Mouse (Mus musculus): ENCODE data around the gene Fam227b. TPM values are rescaled to one million over a fixed set of nuclear protein-coding genes. Genes with fewer than 3 reads are reported as not detected.

Gene Fam227b
- polyA plus RNA-seq, 1 experiment from 2014 or later: not detected

DNA sequence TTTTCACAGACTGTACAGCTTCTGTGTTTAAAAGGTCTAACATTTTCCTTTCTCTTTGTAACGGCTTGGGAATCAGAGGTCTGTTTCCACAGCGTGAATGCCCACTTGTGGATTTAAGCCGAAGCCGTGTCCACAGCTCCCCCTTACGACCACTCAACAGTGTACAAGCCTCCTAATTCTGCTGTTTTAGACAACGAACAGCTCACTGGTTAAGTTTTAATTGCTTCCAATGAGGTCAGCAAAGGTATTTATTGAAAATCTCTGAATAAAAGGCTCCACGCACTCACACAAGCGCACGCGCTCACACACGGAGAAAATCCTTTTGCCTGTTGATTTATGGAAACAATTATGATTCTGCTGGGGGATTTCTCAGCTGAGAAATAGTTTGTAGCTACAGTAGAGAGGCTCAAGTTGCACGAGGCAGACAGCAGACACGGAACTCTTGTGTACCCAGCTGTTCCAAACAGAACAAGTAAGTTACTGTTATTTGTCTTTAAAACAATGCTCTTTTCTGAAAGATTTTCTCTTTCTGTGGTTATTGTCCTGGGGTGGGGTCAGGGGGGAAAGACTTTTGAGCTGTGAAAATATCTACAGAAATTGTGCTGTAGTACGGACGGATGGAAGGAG is 117.3 kb downstream of the Fam227b start, which contains the start of gene Fgf7:
Gene Fgf7 (plus strand): TSS at position 280 of the 627 bp plus-strand sequence.
- Histone ChIP-seq H3K4me1 (ENCODE audit: control insufficient read depth, insufficient read depth, low read length) (no peaks in the 10 kb centered on the region), H3K27me3 (ENCODE audit: control insufficient read depth, insufficient read depth, low read length) (no peaks in the 10 kb centered on the region), H3K4me3 (ENCODE audit: low read length) (no peak within 1 kb of the TSS; the same call in 1 of the 2 replicates), H3K9me3 (ENCODE audit: control insufficient read depth, low read length) (no peaks in the 10 kb centered on the region), H3K27ac (ENCODE audit: low read depth, low read length) (no peak within 1 kb of the TSS), H3K4me2 (replicated peaks; ENCODE audit: low read depth, low read length) (peak within 1 kb of the TSS; percentile 3; the same call in 1 of the 2 replicates), H3K9ac (ENCODE audit: low read depth, low read length) (no peak within 1 kb of the TSS), H3K36me3 (ENCODE audit: control insufficient read depth, insufficient read depth, low read length) (no peaks in the 10 kb centered on the region)
- peak; percentile 79 for ATAC-seq (ENCODE audit: low FRiP score, low TSS enrichment)
- WGBS: 47% methylated on average over 15 of the region's 15 CpGs

DNA sequence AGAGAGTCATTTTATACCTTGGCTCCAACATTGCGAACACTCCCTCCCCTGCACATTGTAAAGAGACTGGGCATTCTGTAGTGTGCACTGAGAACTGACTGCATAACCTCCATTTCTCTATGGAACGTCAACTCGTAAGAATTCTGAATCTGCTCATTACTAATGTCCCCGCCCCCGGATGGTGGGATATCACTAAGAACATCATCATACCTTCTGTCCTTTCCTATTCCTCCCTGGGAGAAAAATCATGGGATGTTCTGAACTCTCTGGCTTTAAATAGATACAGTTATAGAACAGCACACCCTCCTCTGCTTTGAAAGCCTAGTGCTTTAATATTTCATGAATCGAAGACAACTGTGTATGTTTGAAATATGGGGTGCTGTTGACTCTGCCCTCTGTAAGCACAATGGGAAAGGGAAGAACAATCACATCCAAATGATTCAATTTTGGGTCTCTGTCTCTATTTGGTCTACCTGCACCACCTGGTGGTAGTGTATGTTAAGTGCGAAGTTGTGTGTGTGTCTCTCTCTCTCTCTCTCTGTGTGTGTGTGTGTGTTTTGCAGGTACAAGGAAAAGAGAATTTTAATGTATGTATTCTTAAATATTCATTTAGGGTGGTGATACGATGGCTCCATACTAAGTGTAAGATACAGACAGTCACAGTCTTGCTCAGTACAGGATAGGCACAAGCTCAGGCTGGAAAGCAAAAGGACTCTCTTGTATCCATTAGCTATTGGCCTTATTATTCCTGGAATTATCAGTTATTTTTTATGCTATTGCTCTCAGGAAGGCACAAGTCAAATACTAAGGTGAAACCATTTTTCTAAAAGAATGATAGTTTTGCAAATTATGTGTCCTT is 118.5 kb downstream of the Fam227b start:
- no peak; the same call in 1 of the 2 replicates for ATAC-seq (ENCODE audit: low FRiP score, low TSS enrichment)
- WGBS: 76% methylated on average over 8 of the region's 8 CpGs
- H3K27ac ChIP-seq (ENCODE audit: low read depth, low read length): no peak overlapping the region
- H3K36me3 ChIP-seq (ENCODE audit: control insufficient read depth, insufficient read depth, low read length): no peaks in the 10 kb centered on the region
- no peak overlapping the region for H3K9ac ChIP-seq (ENCODE audit: low read depth, low read length)
- no peak overlapping the region for H3K4me2 ChIP-seq (replicated peaks; ENCODE audit: low read depth, low read length)
- H3K4me3 ChIP-seq (ENCODE audit: low read length): no peak overlapping the region
- H3K9me3 ChIP-seq (ENCODE audit: control insufficient read depth, low read length): no peaks in the 10 kb centered on the region
- no peaks in the 10 kb centered on the region for H3K27me3 ChIP-seq (ENCODE audit: control insufficient read depth, insufficient read depth, low read length)
- no peaks in the 10 kb centered on the region for H3K4me1 ChIP-seq (ENCODE audit: control insufficient read depth, insufficient read depth, low read length)

DNA sequence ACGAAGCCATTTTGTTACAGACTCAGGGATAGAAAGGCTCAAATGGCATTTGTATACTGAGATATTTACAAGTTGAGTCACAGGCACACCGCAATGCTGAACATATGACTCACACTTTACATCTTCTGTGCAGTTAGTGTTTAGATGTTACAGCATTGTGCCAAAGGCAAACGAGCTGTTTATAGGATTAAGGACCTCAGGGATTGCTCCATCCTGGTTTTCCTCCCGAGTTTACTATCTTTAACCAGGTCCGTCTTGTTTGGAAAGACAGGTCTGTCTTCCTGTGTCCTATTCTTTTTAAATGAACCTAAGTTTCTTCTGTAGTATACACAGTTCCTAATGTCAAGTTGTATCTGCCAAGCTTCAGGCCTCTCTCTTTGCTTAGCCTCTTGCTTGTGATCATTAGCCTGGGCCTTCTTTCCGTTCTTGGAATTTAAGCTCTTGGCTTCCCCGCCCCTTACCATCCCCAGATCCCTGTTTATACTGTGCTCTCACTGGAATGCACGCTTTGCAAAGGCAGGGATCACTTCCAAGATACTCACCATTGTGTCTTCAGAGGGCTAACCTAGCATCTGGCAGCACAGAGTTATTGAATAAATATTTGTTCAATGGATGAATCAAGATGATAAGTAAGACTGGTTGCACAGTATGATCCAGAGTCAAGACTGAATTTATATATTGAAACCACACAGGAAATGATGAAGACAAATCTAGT is 120.5 kb downstream of the Fam227b start:
- H3K27ac ChIP-seq (ENCODE audit: low read depth, low read length): no peak overlapping the region
- H3K9ac ChIP-seq (ENCODE audit: low read depth, low read length): no peak overlapping the region
- 73% methylated on average over 8 of the region's 8 CpGs for WGBS
- H3K4me3 ChIP-seq (ENCODE audit: low read length): no peak overlapping the region
- H3K9me3 ChIP-seq (ENCODE audit: control insufficient read depth, low read length): no peaks in the 10 kb centered on the region
- H3K27me3 ChIP-seq (ENCODE audit: control insufficient read depth, insufficient read depth, low read length): no peaks in the 10 kb centered on the region
- H3K4me1 ChIP-seq (ENCODE audit: control insufficient read depth, insufficient read depth, low read length): no peaks in the 10 kb centered on the region
- no peaks in the 10 kb centered on the region for H3K36me3 ChIP-seq (ENCODE audit: control insufficient read depth, insufficient read depth, low read length)
- ATAC-seq (ENCODE audit: low FRiP score, low TSS enrichment): no peak
- H3K4me2 ChIP-seq (replicated peaks; ENCODE audit: low read depth, low read length): no peak overlapping the region

DNA sequence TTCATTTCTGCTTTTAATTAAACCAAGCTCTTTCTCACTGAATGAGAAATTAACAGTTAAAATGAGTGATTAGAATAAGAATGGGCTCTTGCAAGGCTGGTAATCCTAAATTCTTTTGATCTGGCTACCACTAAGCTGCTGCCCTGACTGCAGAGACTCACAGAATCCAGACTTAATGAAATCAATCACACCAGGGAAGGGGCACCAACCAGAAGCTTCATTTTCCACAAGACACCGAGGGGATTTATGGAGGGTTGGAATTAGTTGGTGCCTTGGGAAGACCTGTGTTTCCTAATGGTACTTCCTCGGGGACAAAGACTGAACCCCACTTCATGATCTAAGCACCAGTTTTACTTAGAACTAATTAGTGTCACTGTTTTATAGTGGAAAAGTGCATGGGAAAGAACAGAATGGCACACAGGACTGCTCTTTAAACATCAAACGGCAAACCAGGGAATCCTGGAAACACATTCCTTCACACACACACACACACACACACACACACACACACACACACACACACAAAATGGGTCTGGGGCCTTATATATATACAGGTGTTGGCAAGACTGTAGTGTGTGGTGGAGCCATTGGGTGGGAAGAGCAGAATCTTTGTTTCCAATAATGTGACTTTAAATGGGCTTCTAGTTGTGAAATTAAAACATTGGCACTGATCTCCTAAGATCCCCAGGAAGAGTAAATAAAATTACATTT is 135.9 kb downstream of the Fam227b start:
- Histone ChIP-seq H3K4me1 (ENCODE audit: control insufficient read depth, insufficient read depth, low read length) (no peaks in the 10 kb centered on the region), H3K9me3 (ENCODE audit: control insufficient read depth, low read length) (no peaks in the 10 kb centered on the region), H3K9ac (ENCODE audit: low read depth, low read length) (no peak overlapping the region), H3K27ac (ENCODE audit: low read depth, low read length) (no peak overlapping the region), H3K36me3 (ENCODE audit: control insufficient read depth, insufficient read depth, low read length) (no peaks in the 10 kb centered on the region), H3K4me2 (replicated peaks; ENCODE audit: low read depth, low read length) (no peak overlapping the region), H3K4me3 (ENCODE audit: low read length) (no peak overlapping the region), H3K27me3 (ENCODE audit: control insufficient read depth, insufficient read depth, low read length) (no peaks in the 10 kb centered on the region)
- 47% methylated on average over 3 of the region's 3 CpGs for WGBS
- no peak for ATAC-seq (ENCODE audit: low FRiP score, low TSS enrichment)

DNA sequence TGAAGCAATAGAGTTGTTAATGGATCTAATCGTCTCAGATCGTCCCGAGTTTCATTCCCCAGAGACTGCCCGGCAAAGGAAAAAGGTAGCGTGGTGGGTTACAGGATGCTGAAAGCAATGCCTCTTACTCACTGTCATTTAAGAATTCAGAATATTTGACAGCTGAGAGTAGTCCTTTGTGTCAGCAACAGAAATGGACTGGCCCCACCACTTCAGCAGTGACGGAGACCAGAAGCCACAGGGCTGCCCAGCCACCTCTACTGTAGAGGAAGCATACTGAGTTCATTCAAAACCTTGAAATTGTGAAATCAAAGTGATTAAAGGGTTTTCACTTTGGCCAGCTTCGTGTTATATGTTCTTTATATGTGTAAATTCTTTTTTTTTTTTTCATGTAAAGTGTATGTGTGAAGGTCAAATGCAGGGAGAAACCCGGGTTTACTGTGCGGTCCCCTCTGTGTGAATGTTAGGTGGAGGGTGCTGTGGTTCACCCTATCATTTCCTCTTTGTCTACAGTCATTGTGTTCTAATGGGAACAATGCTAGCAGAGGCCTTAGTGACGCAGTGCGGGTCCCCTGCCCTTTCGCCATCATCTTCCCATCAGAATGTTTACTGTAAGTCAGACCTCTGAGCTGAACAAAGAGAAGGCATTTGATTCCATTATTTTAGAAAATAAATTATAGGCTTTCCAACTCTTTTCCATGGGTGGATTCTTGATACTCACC is 136.7 kb downstream of the Fam227b start:
- Histone ChIP-seq H3K9ac (ENCODE audit: low read depth, low read length) (no peak overlapping the region), H3K4me1 (ENCODE audit: control insufficient read depth, insufficient read depth, low read length) (no peaks in the 10 kb centered on the region), H3K27me3 (ENCODE audit: control insufficient read depth, insufficient read depth, low read length) (no peaks in the 10 kb centered on the region), H3K27ac (ENCODE audit: low read depth, low read length) (no peak overlapping the region), H3K9me3 (ENCODE audit: control insufficient read depth, low read length) (no peaks in the 10 kb centered on the region), H3K4me3 (ENCODE audit: low read length) (no peak overlapping the region), H3K4me2 (replicated peaks; ENCODE audit: low read depth, low read length) (no peak overlapping the region), H3K36me3 (ENCODE audit: control insufficient read depth, insufficient read depth, low read length) (no peaks in the 10 kb centered on the region)
- WGBS: 77% methylated on average over 12 of the region's 12 CpGs
- no peak for ATAC-seq (ENCODE audit: low FRiP score, low TSS enrichment)

DNA sequence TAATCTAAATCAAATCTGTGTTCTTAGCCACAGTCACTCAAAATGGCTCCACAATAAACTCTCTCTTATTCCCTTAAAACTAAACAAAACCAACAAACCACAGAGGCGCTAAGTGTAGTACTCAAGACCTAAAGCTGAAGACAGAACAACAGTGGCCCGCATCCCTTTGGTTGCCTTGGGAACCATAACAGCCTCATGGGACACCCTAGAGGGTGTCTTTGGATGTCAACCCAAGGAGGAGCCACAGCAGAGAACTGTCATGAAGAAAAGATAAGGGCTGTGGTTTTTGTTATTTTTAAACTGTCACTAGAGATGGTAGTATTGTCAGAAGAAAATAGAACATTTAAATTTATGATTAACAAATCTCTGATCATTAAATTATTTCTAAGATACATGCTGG is 145.1 kb downstream of the Fam227b start:
- no peak overlapping the region for H3K27ac ChIP-seq (ENCODE audit: low read depth, low read length)
- no peaks in the 10 kb centered on the region for H3K27me3 ChIP-seq (ENCODE audit: control insufficient read depth, insufficient read depth, low read length)
- no peaks in the 10 kb centered on the region for H3K36me3 ChIP-seq (ENCODE audit: control insufficient read depth, insufficient read depth, low read length)
- 90% methylated on average over 2 of the region's 2 CpGs for WGBS
- no peaks in the 10 kb centered on the region for H3K4me1 ChIP-seq (ENCODE audit: control insufficient read depth, insufficient read depth, low read length)
- H3K4me2 ChIP-seq (replicated peaks; ENCODE audit: low read depth, low read length): no peak overlapping the region
- H3K4me3 ChIP-seq (ENCODE audit: low read length): no peak overlapping the region
- no peak overlapping the region for H3K9ac ChIP-seq (ENCODE audit: low read depth, low read length)
- H3K9me3 ChIP-seq (ENCODE audit: control insufficient read depth, low read length): no peaks in the 10 kb centered on the region
- ATAC-seq (ENCODE audit: low FRiP score, low TSS enrichment): no peak

DNA sequence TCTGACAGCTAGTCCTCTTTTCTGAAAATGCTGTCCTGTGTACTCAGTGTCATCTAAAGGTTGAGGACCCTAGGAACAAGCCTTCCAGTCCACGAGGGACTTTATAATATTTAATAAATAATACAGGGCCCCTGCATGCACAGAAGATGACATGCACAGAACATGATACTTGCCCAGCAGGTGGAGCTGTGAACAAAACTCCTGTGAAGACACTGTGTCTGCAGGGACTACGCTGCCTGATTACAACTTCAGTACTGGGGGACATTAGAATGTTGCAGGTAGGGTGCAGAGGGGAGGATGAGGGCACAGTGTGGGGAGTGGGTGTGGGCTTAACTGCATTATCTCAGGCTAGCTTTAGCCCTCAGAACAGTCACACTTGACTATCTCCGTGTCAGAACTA is 145.7 kb downstream of the Fam227b start:
- ATAC-seq (ENCODE audit: low FRiP score, low TSS enrichment): peak; percentile 24; the same call in 1 of the 2 replicates
- WGBS: 39% methylated on average over 3 of the region's 3 CpGs

DNA sequence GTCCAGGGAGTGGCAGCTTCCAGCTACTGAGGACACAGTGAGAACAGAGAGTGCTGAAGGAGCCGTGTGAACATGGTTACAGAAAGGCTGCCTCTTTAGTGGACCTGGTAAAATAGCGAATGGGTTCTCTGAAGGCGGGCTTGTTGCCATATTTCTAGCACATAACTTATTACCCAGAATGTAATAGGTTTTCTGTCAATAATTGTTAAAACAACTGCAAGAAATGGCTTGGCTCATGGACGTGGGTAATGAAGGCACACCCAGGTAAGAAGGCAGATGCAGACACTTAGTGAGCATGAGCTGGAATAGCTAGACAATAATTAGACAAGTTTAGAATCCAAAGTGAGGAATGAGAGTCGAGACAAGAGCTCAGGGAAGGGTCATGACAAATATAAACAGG is 149.5 kb downstream of the Fam227b start:
- Histone ChIP-seq H3K36me3 (ENCODE audit: control insufficient read depth, insufficient read depth, low read length) (no peaks in the 10 kb centered on the region), H3K27ac (ENCODE audit: low read depth, low read length) (no peak overlapping the region), H3K4me2 (replicated peaks; ENCODE audit: low read depth, low read length) (no peak overlapping the region), H3K9me3 (ENCODE audit: control insufficient read depth, low read length) (no peaks in the 10 kb centered on the region), H3K4me1 (ENCODE audit: control insufficient read depth, insufficient read depth, low read length) (no peaks in the 10 kb centered on the region), H3K9ac (ENCODE audit: low read depth, low read length) (no peak overlapping the region), H3K4me3 (ENCODE audit: low read length) (no peak overlapping the region), H3K27me3 (ENCODE audit: control insufficient read depth, insufficient read depth, low read length) (no peaks in the 10 kb centered on the region)
- WGBS: 74% methylated on average over 5 of the region's 5 CpGs
- no peak for ATAC-seq (ENCODE audit: low FRiP score, low TSS enrichment)

More for the DNA sequence above, 145.7 kb downstream of the Fam227b start:
- no peaks in the 10 kb centered on the region for H3K4me1 ChIP-seq (ENCODE audit: control insufficient read depth, insufficient read depth, low read length)
- H3K27ac ChIP-seq (ENCODE audit: low read depth, low read length): no peak overlapping the region
- no peaks in the 10 kb centered on the region for H3K27me3 ChIP-seq (ENCODE audit: control insufficient read depth, insufficient read depth, low read length)
- no peaks in the 10 kb centered on the region for H3K9me3 ChIP-seq (ENCODE audit: control insufficient read depth, low read length)
- no peak overlapping the region for H3K4me2 ChIP-seq (replicated peaks; ENCODE audit: low read depth, low read length)
- no peaks in the 10 kb centered on the region for H3K36me3 ChIP-seq (ENCODE audit: control insufficient read depth, insufficient read depth, low read length)
- H3K9ac ChIP-seq (ENCODE audit: low read depth, low read length): no peak overlapping the region
- no peak overlapping the region for H3K4me3 ChIP-seq (ENCODE audit: low read length)
